Mouse (Mus musculus) urinary bladder, adult 18-20 months (tissue): ENCODE measurements around the gene Col27a1.

ENCODE experiments used
- DNase-seq, 2 experiments: peaks; one replicate each; pipeline ENCODE4 v3.0.0; 2022; ENCODE audit warnings: low spot score in 2 of 2, mixed read lengths in 2 of 2

Col27a1 gene

GRCm38 (mm10) chr4:63307175-63308062 lies 93.6 kb downstream of the Col27a1 start:
- DNase-seq: peak; percentile 74 to 75

- DNase-seq: no peak
Measured at GRCm38 (mm10) chr4:63308316-63308715, 94.5 kb downstream of the Col27a1 start.

GRCm38 (mm10) chr4:63310247-63310855 lies 96.5 kb downstream of the Col27a1 start:
- no peak for DNase-seq

GRCm38 (mm10) chr4:63311426-63311825 lies 97.6 kb downstream of the Col27a1 start:
- no peak for DNase-seq

GRCm38 (mm10) chr4:63314063-63314462 lies 100.3 kb downstream of the Col27a1 start:
- no peak for DNase-seq

GRCm38 (mm10) chr4:63316076-63316746 lies 102.4 kb downstream of the Col27a1 start:
- peak; percentile 34 to 50 for DNase-seq

- DNase-seq: peak in 1 of 2 experiments; percentile 65
Measured at GRCm38 (mm10) chr4:63319566-63319965, 105.8 kb downstream of the Col27a1 start.

- DNase-seq: no peak
Measured at GRCm38 (mm10) chr4:63323275-63323815, 109.5 kb downstream of the Col27a1 start.

- DNase-seq: no peak
Measured at GRCm38 (mm10) chr4:63333403-63333802, 119.6 kb downstream of the Col27a1 start.

- DNase-seq: no peak
Measured at GRCm38 (mm10) chr4:63338414-63339076, 124.7 kb downstream of the Col27a1 start.

GRCm38 (mm10) chr4:63342491-63342890 lies 128.7 kb downstream of the Col27a1 start:
- DNase-seq: no peak

- DNase-seq: no peak
Measured at GRCm38 (mm10) chr4:63343608-63344007, 129.8 kb downstream of the Col27a1 start.

GRCm38 (mm10) chr4:63344295-63344694 lies 130.5 kb downstream of the Col27a1 start, which contains the start of gene Orm1:
TSS of gene Orm1 (plus strand) at chr4:63344560.
- DNase-seq: no peak

GRCm38 (mm10) chr4:63345261-63345660 lies 131.5 kb downstream of the Col27a1 start:
- no peak for DNase-seq

- DNase-seq: no peak
Measured at GRCm38 (mm10) chr4:63346659-63347058, 132.9 kb downstream of the Col27a1 start.

- no peak for DNase-seq
Measured at GRCm38 (mm10) chr4:63348524-63348923, 134.7 kb downstream of the Col27a1 start.

GRCm38 (mm10) chr4:63355877-63356665 lies 142.3 kb downstream of the Col27a1 start, which contains the start of gene Orm3:
TSS of gene Orm3 (plus strand) at chr4:63356162.
- DNase-seq: no peak

- no peak for DNase-seq
Measured at GRCm38 (mm10) chr4:63356981-63357570, 143.3 kb downstream of the Col27a1 start.

GRCm38 (mm10) chr4:63359861-63360260 lies 146.1 kb downstream of the Col27a1 start:
- no peak for DNase-seq

- no peak for DNase-seq
Measured at GRCm38 (mm10) chr4:63362150-63362549, 148.3 kb downstream of the Col27a1 start, which contains the start of gene Orm2. TSS of gene Orm2 (plus strand) at chr4:63362449.
